Mouse (Mus musculus): ENCODE data around the gene Lrrc75a. TPM values are rescaled to one million over a fixed set of nuclear protein-coding genes. Genes with fewer than 3 reads are reported as not detected.
A peak's percentile ranks its signal among the peaks of the same experiment; 100 is the strongest.

The Lrrc75a gene
- 0.49 and 2.5 TPM in 2 replicates for polyA plus RNA-seq (2011; ENCODE audit: insufficient read depth, insufficient read length, low replicate concordance, missing spikeins)

GRCm38 (mm10) chr11:62647661-62648590 is at the start of gene Lrrc75a:
Gene Lrrc75a (minus strand): TSS chr11:62648523.
- Histone ChIP-seq H3K27ac (ENCODE audit: control insufficient read depth, insufficient read depth, low read depth, low read length, poor library complexity) (peak within 1 kb of the TSS; percentile 44; the same call in 1 of the 2 replicates), H3K4me3 (replicated peaks; ENCODE audit: control insufficient read depth, low read depth, low read length) (peak within 1 kb of the TSS; percentile 79), H3K4me1 (ENCODE audit: control insufficient read depth, insufficient read depth, low read length) (peaks cover 5% of the 10 kb centered on the region; the same call in 1 of the 2 replicates)
- TF ChIP-seq CTCF (IDR thresholded peaks at IDR 0.05; ENCODE audit: control insufficient read depth, insufficient read depth, low read length) (no peak), POLR2A (IDR thresholded peaks at IDR 0.05; ENCODE audit: borderline replicate concordance, control insufficient read depth, low read depth, low read length) (no peak)
- WGBS = 1% methylated on average over 69 of the region's 86 CpGs

- H3K27ac ChIP-seq (ENCODE audit: control insufficient read depth, insufficient read depth, low read depth, low read length, poor library complexity) = no peak overlapping the region
- H3K4me3 ChIP-seq (replicated peaks; ENCODE audit: control insufficient read depth, low read depth, low read length) = no peak overlapping the region
- no peaks in the 10 kb centered on the region for H3K4me1 ChIP-seq (ENCODE audit: control insufficient read depth, insufficient read depth, low read length)
- TF ChIP-seq CTCF (IDR thresholded peaks at IDR 0.05; ENCODE audit: control insufficient read depth, insufficient read depth, low read length) (no peak), POLR2A (IDR thresholded peaks at IDR 0.05; ENCODE audit: borderline replicate concordance, control insufficient read depth, low read depth, low read length) (no peak)
- WGBS = 88% methylated on average over 8 of the region's 8 CpGs
Measured at GRCm38 (mm10) chr11:62695126-62695525, 46.8 kb upstream of the Lrrc75a start.

- Histone ChIP-seq H3K4me1 (ENCODE audit: control insufficient read depth, insufficient read depth, low read length) (no peaks in the 10 kb centered on the region), H3K4me3 (replicated peaks; ENCODE audit: control insufficient read depth, low read depth, low read length) (no peak overlapping the region), H3K27ac (ENCODE audit: control insufficient read depth, insufficient read depth, low read depth, low read length, poor library complexity) (no peak overlapping the region)
- TF ChIP-seq POLR2A (IDR thresholded peaks at IDR 0.05; ENCODE audit: borderline replicate concordance, control insufficient read depth, low read depth, low read length) = no peak
- peak; percentile 55 for TF ChIP-seq CTCF (IDR thresholded peaks at IDR 0.05; ENCODE audit: control insufficient read depth, insufficient read depth, low read length)
- 25% methylated on average over 11 of the region's 11 CpGs for WGBS
Measured at GRCm38 (mm10) chr11:62693299-62694184, 45.2 kb upstream of the Lrrc75a start.

- WGBS = 85% methylated on average over 3 of the region's 3 CpGs
- H3K4me3 ChIP-seq (replicated peaks; ENCODE audit: control insufficient read depth, low read depth, low read length) = no peak overlapping the region
- TF ChIP-seq POLR2A (IDR thresholded peaks at IDR 0.05; ENCODE audit: borderline replicate concordance, control insufficient read depth, low read depth, low read length) (no peak), CTCF (IDR thresholded peaks at IDR 0.05; ENCODE audit: control insufficient read depth, insufficient read depth, low read length) (no peak)
- H3K27ac ChIP-seq (ENCODE audit: control insufficient read depth, insufficient read depth, low read depth, low read length, poor library complexity) = no peak overlapping the region
- no peaks in the 10 kb centered on the region for H3K4me1 ChIP-seq (ENCODE audit: control insufficient read depth, insufficient read depth, low read length)
Measured at GRCm38 (mm10) chr11:62691592-62691991, 43.3 kb upstream of the Lrrc75a start.

GRCm38 (mm10) chr11:62679954-62680353 is 31.6 kb upstream of the Lrrc75a start:
- no peak overlapping the region for H3K4me3 ChIP-seq (replicated peaks; ENCODE audit: control insufficient read depth, low read depth, low read length)
- 75% methylated on average over 4 of the region's 4 CpGs for WGBS
- TF ChIP-seq POLR2A (IDR thresholded peaks at IDR 0.05; ENCODE audit: borderline replicate concordance, control insufficient read depth, low read depth, low read length) = no peak
- no peak for TF ChIP-seq CTCF (IDR thresholded peaks at IDR 0.05; ENCODE audit: control insufficient read depth, insufficient read depth, low read length)
- peaks cover 1% of the 10 kb centered on the region; the same call in 1 of the 2 replicates for H3K4me1 ChIP-seq (ENCODE audit: control insufficient read depth, insufficient read depth, low read length)
- no peak overlapping the region for H3K27ac ChIP-seq (ENCODE audit: control insufficient read depth, insufficient read depth, low read depth, low read length, poor library complexity)

- WGBS = 73% methylated on average over 7 of the region's 7 CpGs
- Histone ChIP-seq H3K4me1 (ENCODE audit: control insufficient read depth, insufficient read depth, low read length) (peaks cover 1% of the 10 kb centered on the region; the same call in 1 of the 2 replicates), H3K27ac (ENCODE audit: control insufficient read depth, insufficient read depth, low read depth, low read length, poor library complexity) (no peak overlapping the region), H3K4me3 (replicated peaks; ENCODE audit: control insufficient read depth, low read depth, low read length) (no peak overlapping the region)
- TF ChIP-seq CTCF (IDR thresholded peaks at IDR 0.05; ENCODE audit: control insufficient read depth, insufficient read depth, low read length) = no peak
- TF ChIP-seq POLR2A (IDR thresholded peaks at IDR 0.05; ENCODE audit: borderline replicate concordance, control insufficient read depth, low read depth, low read length) = no peak
Measured at GRCm38 (mm10) chr11:62678778-62679354, 30.5 kb upstream of the Lrrc75a start.

GRCm38 (mm10) chr11:62676290-62676596 is 27.9 kb upstream of the Lrrc75a start:
- Histone ChIP-seq H3K4me3 (replicated peaks; ENCODE audit: control insufficient read depth, low read depth, low read length) (no peak overlapping the region), H3K27ac (ENCODE audit: control insufficient read depth, insufficient read depth, low read depth, low read length, poor library complexity) (no peak overlapping the region), H3K4me1 (ENCODE audit: control insufficient read depth, insufficient read depth, low read length) (peaks cover 1% of the 10 kb centered on the region; the same call in 1 of the 2 replicates)
- WGBS = 92% methylated on average over 4 of the region's 4 CpGs
- TF ChIP-seq POLR2A (IDR thresholded peaks at IDR 0.05; ENCODE audit: borderline replicate concordance, control insufficient read depth, low read depth, low read length) (no peak), CTCF (IDR thresholded peaks at IDR 0.05; ENCODE audit: control insufficient read depth, insufficient read depth, low read length) (no peak)

Measured in bone marrow, adult 2 months (tissue).